Mouse (Mus musculus): ENCODE data around the gene Gm10100.

GRCm38 (mm10) chr10:77753448-77753847 is 27.2 kb downstream of the Gm10100 start:
- no peak for TF ChIP-seq CTCF (IDR thresholded peaks at IDR 0.05; ENCODE audit: control insufficient read depth, insufficient read depth, insufficient replicate concordance, low read depth, low read length)
- no peak for TF ChIP-seq POLR2A (IDR thresholded peaks at IDR 0.05; ENCODE audit: control insufficient read depth, low read depth, low read length)

Measured in testis, adult 2 months (tissue).